Mouse (Mus musculus) embryonic fibroblast, embryonic 13.5 days (primary cell): ENCODE results near the gene Hoxa6.

ENCODE experiments used
- CTCF ChIP-seq: IDR thresholded peaks from 2 replicates; pipeline ENCODE4 v1.5.1; 2011; ENCODE audit warnings: mild to moderate bottlenecking, control low read depth, low read length, moderate library complexity, borderline replicate concordance; ENCODE audit not compliant: insufficient read depth
- POLR2A ChIP-seq: IDR thresholded peaks from 2 replicates; pipeline ENCODE4 v1.6.1; 2011; ENCODE audit warnings: low read depth, mild to moderate bottlenecking, control low read depth, low read length, moderate library complexity

GRCm38 (mm10) chr6:52162093-52162380 lies 46.5 kb downstream of the Hoxa6 start:
- TF ChIP-seq POLR2A (no peak), CTCF (no peak)
